Mouse (Mus musculus) Muller cell, postnatal 12 days (primary cell): ENCODE data around the gene Ulk1.
"Not testable (repeated sequence)": the region's sequence is repeated elsewhere in the genome, so short reads cannot be mapped to it uniquely, and the experiment has no call there.

ENCODE experiments used
- DNase-seq: peaks from one replicate; pipeline ENCODE4 v3.0.0-alpha.2; 2015; ENCODE audit errors: inconsistent ontology term

The Ulk1 gene

GRCm38 (mm10) chr5:110809667-110810325 lies at the start of gene Ulk1:
Ulk1 (minus strand) TSS chr5:110810097.
- DNase-seq, result peak; percentile 99

- peak; percentile 12 for DNase-seq
Measured at GRCm38 (mm10) chr5:110859013-110859650, 49.2 kb upstream of the Ulk1 start.

- no peak for DNase-seq
Measured at GRCm38 (mm10) chr5:110857091-110857490, 47.2 kb upstream of the Ulk1 start.

- no peak for DNase-seq
Measured at GRCm38 (mm10) chr5:110852990-110853389, 43.1 kb upstream of the Ulk1 start.

GRCm38 (mm10) chr5:110841046-110841862 lies 31.4 kb upstream of the Ulk1 start:
- no peak for DNase-seq

GRCm38 (mm10) chr5:110840465-110840864 lies 30.6 kb upstream of the Ulk1 start:
- DNase-seq, result peak; percentile 11

- DNase-seq, result peak; percentile 99
Measured at GRCm38 (mm10) chr5:110839678-110840365, 29.9 kb upstream of the Ulk1 start, which contains the start of the genes Hscb and Chek2. Hscb (minus strand) TSS chr5:110839777. Chek2 (plus strand) TSS chr5:110839979.

GRCm38 (mm10) chr5:110839038-110839677 lies 29.3 kb upstream of the Ulk1 start:
- no peak for DNase-seq

GRCm38 (mm10) chr5:110838016-110838415 lies 28.1 kb upstream of the Ulk1 start:
- not testable (repeated sequence) for DNase-seq

GRCm38 (mm10) chr5:110835959-110836358 lies 26.1 kb upstream of the Ulk1 start:
- peak; percentile 12 for DNase-seq

GRCm38 (mm10) chr5:110831036-110831720 lies 21.3 kb upstream of the Ulk1 start:
- DNase-seq, result no peak

- no peak for DNase-seq
Measured at GRCm38 (mm10) chr5:110827576-110827975, 17.7 kb upstream of the Ulk1 start.

- DNase-seq, result no peak
Measured at GRCm38 (mm10) chr5:110826781-110827495, 17.0 kb upstream of the Ulk1 start.

GRCm38 (mm10) chr5:110824421-110824820 lies 14.5 kb upstream of the Ulk1 start:
- no peak for DNase-seq

- peak; percentile 37 for DNase-seq
Measured at GRCm38 (mm10) chr5:110808821-110809666, 853 bp downstream of the Ulk1 start.

GRCm38 (mm10) chr5:110808061-110808631 lies 1.8 kb downstream of the Ulk1 start:
- peak; percentile 92 for DNase-seq

GRCm38 (mm10) chr5:110807453-110807852 lies 2.4 kb downstream of the Ulk1 start:
- DNase-seq, result no peak

GRCm38 (mm10) chr5:110806676-110807075 lies 3.2 kb downstream of the Ulk1 start:
- no peak for DNase-seq

GRCm38 (mm10) chr5:110806154-110806553 lies 3.7 kb downstream of the Ulk1 start:
- no peak for DNase-seq
